Mouse (Mus musculus): ENCODE measurements around the gene Uckl1.

Gene Uckl1

DNA sequence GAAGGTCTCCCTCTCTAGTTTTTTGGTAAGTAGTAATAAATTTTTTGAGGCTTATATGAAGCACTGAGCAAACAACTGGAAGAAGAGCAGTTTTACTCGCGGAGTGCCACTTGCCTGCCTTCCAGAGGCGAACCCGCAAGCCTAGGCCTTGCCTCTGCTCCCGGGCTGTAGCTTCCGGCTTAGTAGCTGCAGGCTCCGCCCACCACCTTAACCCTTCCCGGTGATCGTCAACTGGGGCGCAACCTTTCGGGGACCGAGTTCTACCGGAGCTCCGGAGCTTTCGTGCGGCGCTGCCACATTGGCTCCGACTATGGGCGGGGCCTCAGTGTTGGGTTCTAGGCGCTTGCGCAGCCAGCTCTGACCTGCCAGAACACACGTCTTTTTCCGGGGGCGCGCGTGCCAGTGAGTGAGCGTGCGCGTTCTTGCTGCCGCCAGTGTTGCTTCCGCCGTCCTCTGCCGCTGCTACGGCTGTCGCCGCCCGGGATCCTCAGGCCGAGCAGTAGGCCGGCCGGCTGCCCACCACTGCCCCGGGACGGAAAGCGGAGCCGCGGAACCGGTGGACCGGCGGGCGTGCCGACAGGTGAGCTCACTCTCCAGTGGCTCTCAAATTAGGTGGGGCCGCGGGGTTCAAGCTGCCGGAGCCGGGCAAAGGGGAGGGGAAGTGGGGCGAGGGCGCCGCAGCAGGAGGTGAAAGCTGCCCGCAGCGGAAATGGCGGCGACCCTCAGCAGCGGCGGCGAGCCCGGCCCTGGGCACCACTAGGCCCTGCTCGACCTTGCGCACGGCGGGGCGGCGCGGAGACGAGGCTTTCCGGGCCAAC lies 64.4 kb downstream of the Uckl1 start, which contains the start of gene Dnajc5:
TSS of gene Dnajc5 (plus strand) at position 368 of the 818 bp plus-strand sequence.
- DNase-seq (ENCODE audit: low read depth, low spot score) = peak; percentile 95

DNA sequence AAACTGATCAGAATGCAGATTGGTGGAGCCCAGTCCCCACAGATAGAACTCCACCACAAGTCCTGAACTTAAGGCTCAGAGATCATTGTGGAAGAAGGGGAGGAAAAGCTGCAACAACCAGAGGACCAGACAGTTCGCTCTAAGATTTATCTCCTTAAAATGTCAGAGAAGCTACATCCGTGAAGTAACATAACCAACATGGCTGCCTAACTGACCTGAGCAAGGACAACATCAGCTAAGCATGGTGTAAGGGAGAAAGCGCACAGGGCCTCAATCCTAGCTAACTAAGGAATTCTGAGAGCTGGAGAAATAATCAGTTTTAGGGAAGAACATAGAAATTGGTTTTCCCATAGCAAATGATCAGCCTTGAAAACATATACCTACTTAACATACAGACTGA lies 65.5 kb downstream of the Uckl1 start:
- no peak for DNase-seq (ENCODE audit: low read depth, low spot score)

All from brain, embryonic 18.5 days (tissue).